Mouse (Mus musculus): ENCODE results near the gene Plaur.
"Not testable (repeated sequence)": the region's sequence is repeated elsewhere in the genome, so short reads cannot be mapped to it uniquely, and the experiment has no call there.

The Plaur gene

GRCm38 (mm10) chr7:24476856-24477255 is 14.6 kb downstream of the Plaur start:
- no peak for DNase-seq (ENCODE audit: low spot score in 2 of 2)

GRCm38 (mm10) chr7:24478911-24479310 is 16.6 kb downstream of the Plaur start:
- DNase-seq (ENCODE audit: low spot score in 2 of 2): no peak

- no peak for DNase-seq (ENCODE audit: low spot score in 2 of 2)
These were observed 17.4 kb downstream of the Plaur start for GRCm38 (mm10) chr7:24479685-24480084.

GRCm38 (mm10) chr7:24480121-24480941 is 18.0 kb downstream of the Plaur start:
- DNase-seq (ENCODE audit: low spot score in 2 of 2): no peak

GRCm38 (mm10) chr7:24480986-24481473 is 18.7 kb downstream of the Plaur start:
- DNase-seq (ENCODE audit: low spot score in 2 of 2): no peak

- peak; percentile 76 to 87 for DNase-seq (ENCODE audit: low spot score in 2 of 2)
These were observed 19.4 kb downstream of the Plaur start, which contains the start of gene Cadm4 for GRCm38 (mm10) chr7:24481474-24482207. TSS of gene Cadm4 (plus strand) at chr7:24482023.

- DNase-seq (ENCODE audit: low spot score in 2 of 2): no peak
These were observed 20.1 kb downstream of the Plaur start for GRCm38 (mm10) chr7:24482208-24483020.

GRCm38 (mm10) chr7:24483291-24483690 is 21.0 kb downstream of the Plaur start:
- DNase-seq (ENCODE audit: low spot score in 2 of 2): not testable (repeated sequence)

- DNase-seq (ENCODE audit: low spot score in 2 of 2): no peak
These were observed 23.2 kb downstream of the Plaur start for GRCm38 (mm10) chr7:24485481-24485880.

GRCm38 (mm10) chr7:24486654-24487130 is 24.4 kb downstream of the Plaur start:
- no peak for DNase-seq (ENCODE audit: low spot score in 2 of 2)

- DNase-seq (ENCODE audit: low spot score in 2 of 2): no peak
These were observed 25.1 kb downstream of the Plaur start for GRCm38 (mm10) chr7:24487403-24487802.

GRCm38 (mm10) chr7:24488303-24488702 is 26.0 kb downstream of the Plaur start:
- DNase-seq (ENCODE audit: low spot score in 2 of 2): no peak

- no peak for DNase-seq (ENCODE audit: low spot score in 2 of 2)
These were observed 37.7 kb downstream of the Plaur start for GRCm38 (mm10) chr7:24499856-24500577.

GRCm38 (mm10) chr7:24500929-24501328 is 38.6 kb downstream of the Plaur start:
- no peak for DNase-seq (ENCODE audit: low spot score in 2 of 2)

GRCm38 (mm10) chr7:24501492-24501891 is 39.2 kb downstream of the Plaur start:
- no peak for DNase-seq (ENCODE audit: low spot score in 2 of 2)

GRCm38 (mm10) chr7:24504004-24504403 is 41.7 kb downstream of the Plaur start:
- no peak for DNase-seq (ENCODE audit: low spot score in 2 of 2)

GRCm38 (mm10) chr7:24504868-24505267 is 42.6 kb downstream of the Plaur start:
- no peak for DNase-seq (ENCODE audit: low spot score in 2 of 2)

GRCm38 (mm10) chr7:24505447-24506064 is 43.3 kb downstream of the Plaur start:
- DNase-seq (ENCODE audit: low spot score in 2 of 2): no peak

- no peak for DNase-seq (ENCODE audit: low spot score in 2 of 2)
These were observed 43.8 kb downstream of the Plaur start for GRCm38 (mm10) chr7:24506065-24506459.

- no peak for DNase-seq (ENCODE audit: low spot score in 2 of 2)
These were observed 44.2 kb downstream of the Plaur start for GRCm38 (mm10) chr7:24506476-24506837.

Data from frontal cortex, postnatal 14 days (tissue).